Mouse (Mus musculus) lung, adult 10 weeks (tissue): Measurements from ENCODE around the gene Armh1. TPM values are rescaled to one million over a fixed set of nuclear protein-coding genes. Genes with fewer than 3 reads are reported as not detected.

Experiments used
- polyA plus RNA-seq: library from polyadenylated mRNA; stranded (reverse); fragments of 350-450 nt; fragmentation: Illumina TruSeq; extraction: RNeasy Lipid Tissue Mini Kit (QIAGEN cat#74804); gene quantifications from one replicate; pipeline ENCODE4 v1.2.3, GENCODE M21; 2014; ENCODE audit warnings: low read depth, low replicate concordance; ENCODE audit not compliant: insufficient read depth

Gene Armh1
- polyA plus RNA-seq: 3.1 TPM

DNA sequence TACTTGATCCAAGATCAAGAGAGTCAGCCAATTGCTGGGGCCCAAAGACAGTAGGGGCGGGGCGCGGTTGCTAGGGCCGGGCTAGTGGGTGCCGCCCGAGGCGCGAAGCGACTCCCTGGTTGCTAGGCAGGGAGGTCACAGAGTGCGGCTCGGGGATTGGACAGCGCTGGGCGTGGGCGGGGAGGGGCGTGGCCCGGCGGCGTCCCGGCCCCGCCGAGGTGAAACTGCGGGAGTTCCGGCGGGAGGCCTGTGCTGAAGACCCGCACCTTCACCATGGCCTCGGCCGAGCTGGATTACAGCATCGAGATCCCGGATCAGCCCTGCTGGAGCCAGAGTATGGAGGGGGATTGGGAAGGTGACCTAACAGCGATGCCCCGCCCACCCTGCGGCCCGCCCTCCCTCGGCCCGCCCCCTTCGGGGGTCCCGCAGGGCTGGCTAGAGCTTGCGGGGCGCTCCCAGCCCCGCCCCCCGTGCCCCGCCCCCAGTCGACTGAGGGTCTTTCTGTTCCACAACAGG, at the start of gene Armh1, which contains the start of gene Tmem53:
Gene Armh1, minus strand, starts transcription at position 325 of the 516 bp plus-strand sequence.
Gene Tmem53, plus strand, starts transcription at position 151 of the 516 bp plus-strand sequence.

DNA sequence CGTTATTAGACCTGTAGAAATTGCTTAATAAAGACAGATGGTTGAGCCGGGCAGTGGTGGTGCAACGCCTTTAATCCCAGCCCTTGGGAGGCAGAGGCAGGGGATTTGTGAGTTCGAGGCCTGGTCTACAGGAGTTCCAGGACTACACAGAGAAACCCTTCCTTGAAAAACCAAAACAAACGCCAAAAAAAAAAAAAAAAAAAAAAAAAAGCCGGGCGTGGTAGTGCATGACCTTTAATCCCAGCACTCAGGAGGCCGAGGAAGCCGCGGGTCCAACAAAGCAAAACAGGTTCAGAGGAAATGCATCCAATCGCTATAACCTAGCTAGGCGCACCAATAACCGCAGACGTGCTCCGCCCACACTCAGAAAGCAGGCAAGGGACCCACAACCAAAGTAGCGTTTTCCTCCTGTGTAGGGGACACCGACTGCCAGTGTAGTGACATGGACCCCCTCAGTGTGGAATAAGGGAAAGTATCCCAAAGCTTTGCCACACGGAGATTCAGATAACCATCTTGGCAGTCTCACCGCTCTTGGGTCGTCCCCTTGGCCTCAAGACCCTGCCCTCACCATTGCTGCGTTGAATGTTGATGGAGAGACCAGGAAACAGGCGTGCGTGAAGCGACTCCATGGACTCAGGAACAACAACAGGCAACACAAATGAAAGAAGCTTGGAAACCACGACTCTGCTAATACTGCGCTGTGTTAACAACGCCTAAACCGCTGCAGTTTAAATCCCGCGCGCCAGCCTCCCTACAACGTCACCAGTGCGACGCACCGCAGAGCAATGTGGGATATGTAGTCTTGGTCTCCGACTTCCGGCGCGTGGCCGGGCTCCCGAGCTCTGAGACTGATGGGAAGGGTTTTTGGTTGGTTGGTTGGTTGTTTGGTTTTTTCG, 69.8 kb downstream of the Armh1 start, which contains the start of gene Kif2c:
Gene Kif2c, minus strand, starts transcription at position 777 of the 896 bp plus-strand sequence.

Other genes starting within 250 kb of the Armh1 start
- gene Eif2b3, start 232.7 kb downstream of the Armh1 start, polyA plus RNA-seq: 11.9 TPM
- 0.66 TPM for gene Ptch2, start 156.1 kb downstream of the Armh1 start, polyA plus RNA-seq
- 3.3 TPM for gene Btbd19, start 126.4 kb downstream of the Armh1 start, polyA plus RNA-seq
- gene Tctex1d4, start 125.3 kb downstream of the Armh1 start, polyA plus RNA-seq: 36.5 TPM
- gene Plk3, start 118.2 kb downstream of the Armh1 start, polyA plus RNA-seq: 4.8 TPM
- 1,631 TPM for gene Rps8, start 95.9 kb downstream of the Armh1 start, polyA plus RNA-seq
- 0.31 TPM for gene Kif2c, start 69.5 kb downstream of the Armh1 start, polyA plus RNA-seq
- 8.9 TPM for gene Tmem53, start 174 bp downstream of the Armh1 start, polyA plus RNA-seq
- 55.2 TPM for gene Rnf220, start 244.9 kb upstream of the Armh1 start, polyA plus RNA-seq